In genomic region chr5:147860449-147861261, GRCm38 (mm10) we compare ENCODE assay signal across 8 mouse cellular contexts. TPM values are rescaled to one million over a fixed set of nuclear protein-coding genes. Genes with fewer than 3 reads are reported as not detected.
A peak's percentile ranks its signal among the peaks of the same experiment; 100 is the strongest.
DNase-seq lines count a peak whose midpoint lies in the region; ATAC-seq and TF ChIP-seq lines count a peak whose summit lies in the region.

Gene Pomp, plus strand, starts transcription at chr5:147860461.

- peak; percentile 98 for TF ChIP-seq EP300 in lung, postnatal 0 days (IDR thresholded peaks at IDR 0.05)

- peak; percentile 91 for ATAC-seq in frontal cortex, adult (ENCODE audit: low TSS enrichment)
- ATAC-seq in lung, postnatal 0 days, result peak; percentile 96

- H3K27me3 ChIP-seq in hindbrain, embryonic 10.5 days (ENCODE audit: insufficient read depth, poor library complexity, severe bottlenecking), result no peaks in the 10 kb centered on the region
- no peaks in the 10 kb centered on the region for H3K27me3 ChIP-seq in lung, postnatal 0 days (replicated peaks; ENCODE audit: insufficient read depth, low read length)

- H3K4me2 ChIP-seq in lung, postnatal 0 days (replicated peaks; ENCODE audit: low read depth, low read length), result peak within 1 kb of the TSS; percentile 60

- H3K9ac ChIP-seq in lung, postnatal 0 days (replicated peaks; ENCODE audit: low read depth), result peak within 1 kb of the TSS; percentile 77

- peak within 1 kb of the TSS; percentile 92 for H3K27ac ChIP-seq in hindbrain, embryonic 10.5 days
- H3K27ac ChIP-seq in lung, postnatal 0 days (ENCODE audit: low read length), result peak within 1 kb of the TSS; percentile 96

- peaks cover 36% of the 10 kb centered on the region for H3K36me3 ChIP-seq in hindbrain, embryonic 10.5 days
- 0 out of 2 replicates have a peak, but pooled peaks cover 17% of the 10 kb centered on the region for H3K36me3 ChIP-seq in lung, postnatal 0 days (ENCODE audit: insufficient read depth, low read length)

- H3K4me3 ChIP-seq in hindbrain, embryonic 10.5 days, result peak within 1 kb of the TSS; percentile 96
- peak within 1 kb of the TSS; percentile 86 for H3K4me3 ChIP-seq in lung, postnatal 0 days (ENCODE audit: low read depth, low read length)

- H3K9me3 ChIP-seq in hindbrain, embryonic 10.5 days, result no peaks in the 10 kb centered on the region
- no peaks in the 10 kb centered on the region for H3K9me3 ChIP-seq in lung, postnatal 0 days (ENCODE audit: low read length)

- peak; percentile 83 for DNase-seq in MEL-GATA-1-ER (ENCODE audit: extremely low read depth, low read depth)
- DNase-seq in cerebellum, adult 8-10 months, result peak; percentile 78
- DNase-seq in hindbrain, embryonic 10.5 days (ENCODE audit: low spot score), result peak; percentile 93
- peak; percentile 93 for DNase-seq in layer of hippocampus, adult 9-11 months
- DNase-seq in lung, postnatal 0 days (ENCODE audit: low spot score), result peak; percentile 97
- DNase-seq in ovary, postnatal 14 days (ENCODE audit: low spot score), result peak; percentile 84
- peak; percentile 92 for DNase-seq in thymus, postnatal 14 days

- H3K4me1 ChIP-seq in hindbrain, embryonic 10.5 days (replicated peaks), result peaks cover 19% of the 10 kb centered on the region
- H3K4me1 ChIP-seq in lung, postnatal 0 days (ENCODE audit: insufficient read depth, low read depth, low read length), result 0 out of 2 replicates have a peak, but pooled peaks cover 9% of the 10 kb centered on the region

- WGBS in hindbrain, embryonic 10.5 days, result under 1% methylated on average over 68 of the region's 68 CpGs
- under 1% methylated on average over 68 of the region's 68 CpGs for WGBS in lung, postnatal 0 days

- TF ChIP-seq CTCF in lung, postnatal 0 days (IDR thresholded peaks at IDR 0.05), result peak; percentile 22

RNA-seq across cellular contexts. Expression of gene Pomp, which starts in this region (rescaled TPM):
- 499 and 521 TPM in 2 replicates for polyA plus RNA-seq in hindbrain, embryonic 10.5 days (2016; fragmentation: Nextera tagmentation; extraction: Ambion mirVana)
- polyA plus RNA-seq in lung, postnatal 0 days (2015; fragmentation: Nextera tagmentation; extraction: Ambion mirVana), result 393 and 397 TPM in 2 replicates

Comparison
In these comparisons a context has a peak if more than half of its experiments do, and no peak if none do; other contexts are left out.
1. Peak in every context shown above with its lines: DNase-seq, ATAC-seq, H3K4me3 ChIP-seq and H3K27ac ChIP-seq.